Mouse (Mus musculus): Measurements from ENCODE around the gene Tns2.
"Not testable (repeated sequence)": the region's sequence is repeated elsewhere in the genome, so short reads cannot be mapped to it uniquely, and the experiment has no call there.

The Tns2 gene

DNA sequence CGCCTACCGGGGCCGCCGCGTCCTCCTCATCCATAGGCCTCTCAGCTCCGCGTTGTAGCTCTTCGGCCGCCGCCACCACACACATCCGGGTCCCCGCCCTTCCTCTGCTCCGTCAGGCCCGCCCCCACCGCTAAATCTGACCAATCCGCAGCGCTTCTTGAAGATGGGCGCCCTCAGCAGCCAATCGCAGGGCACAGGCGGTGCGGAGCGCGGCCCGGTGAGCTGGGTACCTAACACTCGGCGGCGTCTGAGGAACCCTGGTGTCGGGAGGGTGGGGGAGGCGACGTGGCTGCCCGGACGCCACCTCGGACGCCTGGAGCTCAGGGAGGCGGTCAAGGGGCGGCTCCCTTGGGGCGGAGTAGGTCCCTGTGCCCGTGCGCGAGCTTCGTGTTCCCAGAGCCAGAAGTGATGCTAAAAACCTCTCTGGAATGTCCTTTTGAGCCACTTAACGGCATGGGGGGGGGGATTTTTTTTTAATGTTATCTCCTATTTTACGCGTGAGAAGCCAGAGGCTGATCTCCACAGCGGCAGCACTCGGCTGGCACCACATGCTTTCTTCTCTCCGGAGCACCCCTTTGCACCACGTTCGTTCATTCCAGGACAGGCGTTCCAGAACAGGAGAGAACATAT is 36.0 kb downstream of the Tns2 start, which contains the start of gene Spryd3:
Gene Spryd3 (minus strand): TSS at position 106 of the 630 bp plus-strand sequence.
- peak; percentile 94 for DNase-seq (ENCODE audit: low read depth, low spot score)

DNA sequence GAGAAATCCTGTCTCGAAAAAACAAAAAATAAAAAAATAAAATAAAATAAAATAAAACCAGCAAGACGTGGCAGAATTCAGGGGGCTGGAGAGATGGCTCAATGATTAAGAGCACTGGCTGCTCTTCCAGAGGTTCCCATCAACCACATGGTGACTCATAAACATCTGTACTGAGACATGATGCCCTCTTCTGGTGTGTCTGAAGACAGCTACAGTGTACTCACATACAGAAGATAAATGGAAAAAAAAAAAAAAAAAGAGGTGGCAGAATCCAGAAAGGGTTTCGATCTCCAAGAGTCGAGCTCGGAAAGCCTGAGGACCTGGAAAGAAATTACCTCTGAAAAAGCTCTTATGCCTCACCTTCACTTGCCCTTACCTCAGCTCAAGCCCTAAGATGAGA is 40.9 kb downstream of the Tns2 start:
- DNase-seq (ENCODE audit: low read depth, low spot score) = no peak

DNA sequence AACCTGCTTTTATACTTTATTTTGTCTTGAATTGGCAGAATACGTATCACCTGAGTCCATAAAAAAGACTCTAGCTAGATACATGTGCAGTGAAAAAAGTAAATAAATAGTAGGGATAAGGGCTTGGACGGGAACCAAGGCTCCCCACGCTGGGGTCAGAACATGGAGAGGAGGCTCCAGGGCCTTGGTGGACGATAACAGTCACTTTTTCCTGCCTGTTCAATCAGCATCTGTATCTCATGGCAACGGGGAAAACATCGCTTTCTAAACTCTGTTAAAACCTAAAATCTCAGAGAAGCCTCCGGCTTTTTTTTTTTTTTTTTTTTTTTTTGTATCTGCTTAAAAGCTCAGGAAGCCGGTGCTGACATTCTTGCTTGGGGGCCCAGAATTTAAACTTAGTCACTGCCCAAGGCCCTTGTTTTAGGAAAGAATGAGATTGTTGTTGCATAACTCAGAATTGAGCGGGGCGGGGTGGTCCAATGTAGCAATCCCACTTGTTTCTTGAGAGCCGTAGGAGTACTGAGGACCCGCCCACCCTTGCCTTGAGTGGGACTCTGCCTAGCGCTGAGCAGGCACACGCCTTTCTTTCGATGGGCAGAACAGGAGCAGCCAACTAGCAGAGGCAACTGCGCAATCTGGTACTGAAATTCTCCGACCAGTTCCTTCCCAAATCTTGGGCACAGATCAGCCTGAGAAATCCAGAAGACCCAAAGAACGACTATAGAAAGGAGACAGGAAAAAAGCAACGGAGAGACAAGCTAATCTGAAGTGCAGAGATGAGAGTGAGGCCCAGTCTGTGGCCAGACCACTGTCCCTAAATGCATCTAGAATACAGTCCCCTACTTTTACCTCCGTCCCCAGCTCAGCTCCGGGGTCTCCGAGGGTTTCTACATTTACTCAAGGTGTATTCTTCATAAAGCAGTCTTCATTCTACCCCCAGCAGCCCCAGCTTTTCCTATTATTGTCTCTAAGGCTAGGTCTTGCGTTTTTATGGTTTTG is 43.0 kb downstream of the Tns2 start:
- DNase-seq (ENCODE audit: low read depth, low spot score) = peak; percentile 42

DNA sequence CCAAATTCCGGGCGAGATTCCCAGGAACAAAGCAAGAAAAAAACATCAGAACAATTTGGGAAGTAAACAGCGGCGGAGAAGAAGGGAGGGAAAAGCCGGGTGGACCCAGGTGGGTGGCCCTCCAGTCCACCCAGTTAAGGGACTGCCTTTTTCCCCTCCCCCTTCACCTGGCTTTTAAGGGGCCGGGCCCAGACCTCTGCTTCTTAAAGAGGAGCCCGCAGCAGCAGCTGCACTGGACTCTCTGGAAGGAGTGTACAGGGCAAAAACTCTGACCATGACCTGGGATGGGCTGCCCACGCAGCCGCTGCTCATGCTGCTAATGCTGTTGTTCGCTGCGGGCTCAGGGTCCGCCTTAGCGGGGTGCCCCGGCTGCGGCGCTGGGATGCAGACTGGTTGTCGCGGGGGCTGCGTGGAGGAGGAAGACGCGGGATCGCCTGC is 44.1 kb downstream of the Tns2 start, which contains the start of gene Igfbp6:
Gene Igfbp6 (plus strand): TSS at position 89 of the 438 bp plus-strand sequence.
- no peak for DNase-seq (ENCODE audit: low read depth, low spot score)

DNA sequence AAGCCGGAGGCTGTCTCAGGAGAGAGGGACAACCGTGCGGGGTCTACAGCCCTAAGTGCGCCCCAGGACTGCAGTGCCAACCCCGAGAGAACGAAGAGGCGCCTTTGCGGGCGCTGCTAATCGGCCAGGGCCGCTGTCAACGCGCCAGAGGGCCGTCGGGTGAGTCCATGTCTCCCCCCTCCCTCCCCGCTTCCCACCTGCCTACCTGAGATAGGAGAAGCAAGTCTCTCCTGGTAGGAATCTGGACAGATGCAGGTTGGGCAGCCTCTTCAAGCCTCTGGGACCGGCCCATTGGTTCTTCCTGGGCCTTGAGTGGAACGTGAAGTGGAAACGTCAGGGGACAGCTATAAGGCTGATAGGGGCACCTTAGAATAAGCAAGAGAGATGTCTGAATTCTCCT is 44.5 kb downstream of the Tns2 start:
- DNase-seq (ENCODE audit: low read depth, low spot score) = no peak

DNA sequence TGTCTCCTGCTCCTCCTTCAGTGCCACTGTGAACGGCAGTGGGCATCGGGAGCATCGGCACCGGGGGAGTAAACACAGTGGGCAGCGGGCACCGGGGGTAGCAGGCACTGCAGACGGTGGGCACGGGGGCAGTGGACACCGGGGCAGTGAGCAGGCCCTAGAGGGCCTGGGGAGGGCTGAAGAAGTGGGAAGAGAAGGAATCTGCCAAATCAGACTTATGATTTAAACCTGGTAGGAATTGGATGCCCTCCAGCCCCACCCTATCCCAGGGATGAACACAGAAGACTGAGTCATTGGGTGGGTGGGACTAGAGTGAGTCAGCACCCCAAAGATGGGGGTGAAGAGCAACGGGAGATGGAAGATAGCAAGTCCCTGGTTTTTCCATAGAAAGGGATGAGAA is 45.1 kb downstream of the Tns2 start:
- peak; percentile 75 for DNase-seq (ENCODE audit: low read depth, low spot score)

DNA sequence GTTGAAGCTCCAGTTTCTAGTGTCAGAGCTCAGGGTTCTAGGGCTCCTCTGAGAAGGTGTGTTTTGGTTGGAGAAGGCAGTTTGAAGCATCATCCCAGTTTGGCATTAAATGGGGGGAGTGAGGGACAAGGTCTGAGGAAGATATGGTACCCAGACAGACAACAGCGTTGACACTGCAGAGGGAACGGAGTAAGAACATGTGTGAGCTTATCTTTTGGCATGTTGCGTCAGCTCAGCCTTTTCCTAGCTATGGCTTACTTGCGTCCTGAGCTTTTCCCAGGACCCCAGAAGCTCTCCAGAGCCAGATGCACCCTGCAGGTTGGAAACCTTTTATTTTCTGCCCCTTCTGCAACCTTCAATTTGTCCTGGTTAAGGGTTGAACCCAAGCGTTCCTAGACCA is 45.9 kb downstream of the Tns2 start:
- DNase-seq (ENCODE audit: low read depth, low spot score) = no peak

DNA sequence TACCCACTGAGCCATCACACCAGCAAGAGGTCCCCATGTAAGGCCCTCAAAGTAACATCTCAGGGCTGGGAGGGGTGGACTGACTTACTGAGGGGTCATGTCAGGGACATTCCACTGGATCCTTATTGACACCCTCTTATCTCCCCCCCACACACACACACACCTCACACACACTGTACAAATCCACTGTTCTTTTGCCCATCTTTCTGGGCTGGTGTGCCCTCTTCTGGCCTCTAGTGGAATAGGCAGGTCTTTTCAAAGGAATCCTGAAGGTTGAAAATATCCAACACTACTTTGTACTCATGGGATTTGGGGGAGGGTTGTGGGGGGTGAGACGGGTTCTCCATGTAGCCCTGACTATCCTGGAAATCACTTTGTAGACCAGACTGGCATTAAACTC is 46.7 kb downstream of the Tns2 start:
- no peak for DNase-seq (ENCODE audit: low read depth, low spot score)

DNA sequence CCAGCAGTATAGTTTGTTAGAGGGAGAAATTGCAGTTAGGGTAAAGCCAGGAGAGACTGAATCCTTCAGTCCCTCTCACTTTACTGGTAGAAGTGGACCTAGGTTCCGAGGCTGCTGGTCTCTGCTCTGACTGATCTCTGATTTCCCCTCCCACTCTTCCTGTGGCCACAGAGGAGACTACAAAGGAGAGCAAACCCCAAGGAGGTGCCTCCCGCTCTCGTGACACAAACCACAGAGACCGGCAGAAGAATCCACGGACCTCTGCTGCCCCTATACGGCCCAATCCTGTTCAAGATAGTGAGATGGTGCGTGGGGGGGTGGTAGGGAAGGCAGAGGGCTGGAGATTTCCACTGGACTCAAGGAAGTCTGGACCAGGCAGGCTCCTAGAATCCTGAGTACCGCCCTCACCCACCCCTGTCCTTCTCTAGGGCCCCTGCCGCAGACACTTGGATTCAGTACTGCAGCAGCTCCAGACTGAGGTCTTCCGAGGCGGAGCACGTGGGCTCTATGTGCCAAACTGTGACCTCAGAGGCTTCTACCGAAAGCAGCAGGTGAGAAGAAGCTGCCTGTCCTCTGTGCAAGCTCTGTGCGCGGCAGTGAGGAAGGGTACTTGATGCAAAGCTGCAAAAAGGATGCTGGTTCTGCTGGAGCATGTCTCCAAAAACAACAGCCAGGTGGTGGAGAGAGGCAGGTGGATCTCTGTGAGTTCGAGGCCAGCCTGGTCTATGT is 47.6 kb downstream of the Tns2 start:
- no peak for DNase-seq (ENCODE audit: low read depth, low spot score)

DNA sequence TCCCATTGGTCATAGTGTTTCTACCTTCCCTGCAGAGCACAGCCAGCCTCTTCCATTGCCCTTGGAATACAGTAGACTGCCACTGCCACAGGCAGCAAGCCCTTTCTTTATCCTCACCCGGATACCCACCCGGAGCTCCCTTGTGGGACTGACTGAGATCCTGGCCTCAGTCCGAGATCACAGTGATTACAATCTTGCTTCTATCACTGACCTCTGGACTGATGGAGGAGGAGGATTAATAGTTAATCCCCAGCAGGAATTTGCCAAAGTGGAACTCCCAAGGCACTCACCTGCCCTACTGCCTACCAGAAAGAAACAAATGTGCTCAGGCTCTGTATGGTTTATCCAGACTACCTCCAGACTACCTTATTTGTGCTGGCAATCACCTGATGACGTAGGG is 49.3 kb downstream of the Tns2 start:
- no peak for DNase-seq (ENCODE audit: low read depth, low spot score)

DNA sequence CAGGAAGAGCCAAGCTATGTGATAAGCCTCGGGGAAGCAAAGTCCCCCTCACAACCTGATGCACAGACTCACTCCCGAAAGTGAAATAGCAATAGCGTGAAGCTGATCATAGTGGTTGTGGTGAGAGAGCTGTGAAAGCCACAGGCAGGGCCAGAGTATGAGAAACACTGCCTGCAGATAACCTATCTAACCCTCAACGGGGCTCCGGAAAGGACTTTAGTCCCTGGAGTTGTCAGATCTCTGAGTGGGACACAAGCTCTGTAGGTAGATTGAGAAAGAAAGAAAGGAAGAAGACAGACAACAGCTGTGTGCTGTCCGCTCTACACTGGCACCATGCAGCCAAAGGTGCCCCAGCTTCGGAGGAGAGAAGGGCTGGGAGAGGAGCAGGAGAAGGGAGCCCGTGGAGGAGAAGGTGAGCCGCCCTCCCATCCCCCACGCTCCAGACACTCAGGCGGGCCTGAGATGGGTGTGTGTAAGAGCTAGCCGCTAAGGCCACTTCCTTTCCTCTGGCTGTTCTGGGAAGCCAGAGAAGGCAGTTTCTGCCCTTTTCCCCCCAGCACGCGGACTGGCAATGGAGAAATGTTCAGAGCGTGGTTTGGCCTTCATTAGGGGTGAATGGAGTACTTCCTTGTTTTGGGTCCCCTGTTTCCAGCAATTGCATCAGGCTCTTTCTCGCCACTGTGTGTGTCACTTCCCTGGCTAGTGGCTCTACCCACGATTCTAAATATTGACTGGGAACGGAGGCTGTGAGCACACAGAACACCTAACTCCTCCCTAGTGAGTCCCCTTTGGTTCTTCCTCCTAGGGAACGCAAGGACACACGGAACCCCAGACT is 50.3 kb downstream of the Tns2 start, which contains the start of gene Soat2:
Gene Soat2 (plus strand): TSS at position 226 of the 835 bp plus-strand sequence.
- no peak for DNase-seq (ENCODE audit: low read depth, low spot score)

DNA sequence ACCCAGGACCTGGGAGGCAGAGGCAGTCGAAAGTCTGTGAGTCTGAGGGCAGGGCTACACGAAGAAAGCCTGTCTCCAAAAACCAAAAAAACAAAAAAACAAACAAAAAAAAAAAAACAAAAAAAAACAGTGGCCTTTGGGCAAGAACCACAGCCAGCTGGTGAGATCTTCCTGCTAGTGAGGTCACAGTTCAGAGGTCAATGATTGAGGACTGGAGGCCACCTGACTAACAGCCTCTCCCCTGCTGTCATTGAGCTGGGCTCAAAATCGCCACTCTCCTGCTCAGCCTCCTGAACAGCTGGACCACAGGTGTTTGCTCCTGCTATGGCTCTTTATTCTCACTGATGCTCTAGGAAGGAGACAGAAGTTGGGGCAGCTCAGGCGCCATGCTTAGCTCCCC is 52.4 kb downstream of the Tns2 start:
- DNase-seq (ENCODE audit: low read depth, low spot score) = no peak

DNA sequence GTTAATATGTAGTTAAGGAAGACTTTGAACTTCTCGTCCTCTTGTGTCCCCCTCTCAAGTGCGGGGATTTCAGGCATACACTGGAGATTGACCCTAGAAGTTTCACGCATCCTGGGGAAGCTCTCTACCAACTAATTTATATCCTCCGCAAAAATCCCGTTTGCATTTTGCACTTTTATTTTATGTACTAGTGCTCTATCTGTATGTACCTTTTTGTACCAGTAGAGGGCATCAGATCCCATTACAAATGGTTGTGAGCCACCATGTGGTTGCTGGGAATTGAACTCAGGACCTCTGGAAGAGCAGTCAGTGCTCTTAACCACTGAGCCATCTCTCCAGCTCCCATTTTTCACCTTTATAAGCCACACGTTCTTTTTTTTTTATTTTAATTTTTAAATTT is 54.8 kb downstream of the Tns2 start:
- DNase-seq (ENCODE audit: low read depth, low spot score) = not testable (repeated sequence)

DNA sequence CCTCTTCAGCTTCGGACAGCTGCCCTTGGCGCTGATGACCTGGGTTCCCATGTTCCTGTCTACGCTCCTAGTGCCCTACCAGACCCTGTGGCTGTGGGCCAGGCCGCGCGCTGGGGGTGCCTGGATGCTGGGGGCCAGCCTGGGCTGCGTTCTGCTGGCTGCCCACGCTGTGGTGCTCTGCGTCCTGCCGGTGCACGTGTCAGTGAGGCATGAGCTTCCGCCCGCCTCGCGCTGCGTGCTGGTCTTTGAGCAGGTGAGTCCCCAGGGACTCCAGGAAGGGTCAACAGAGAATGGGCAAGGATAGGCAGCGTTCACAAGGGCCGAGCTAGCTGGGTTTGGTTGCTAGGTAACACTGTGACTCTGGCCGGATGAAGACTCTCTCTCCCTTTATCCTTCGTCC is 56.6 kb downstream of the Tns2 start:
- no peak for DNase-seq (ENCODE audit: low read depth, low spot score)

DNA sequence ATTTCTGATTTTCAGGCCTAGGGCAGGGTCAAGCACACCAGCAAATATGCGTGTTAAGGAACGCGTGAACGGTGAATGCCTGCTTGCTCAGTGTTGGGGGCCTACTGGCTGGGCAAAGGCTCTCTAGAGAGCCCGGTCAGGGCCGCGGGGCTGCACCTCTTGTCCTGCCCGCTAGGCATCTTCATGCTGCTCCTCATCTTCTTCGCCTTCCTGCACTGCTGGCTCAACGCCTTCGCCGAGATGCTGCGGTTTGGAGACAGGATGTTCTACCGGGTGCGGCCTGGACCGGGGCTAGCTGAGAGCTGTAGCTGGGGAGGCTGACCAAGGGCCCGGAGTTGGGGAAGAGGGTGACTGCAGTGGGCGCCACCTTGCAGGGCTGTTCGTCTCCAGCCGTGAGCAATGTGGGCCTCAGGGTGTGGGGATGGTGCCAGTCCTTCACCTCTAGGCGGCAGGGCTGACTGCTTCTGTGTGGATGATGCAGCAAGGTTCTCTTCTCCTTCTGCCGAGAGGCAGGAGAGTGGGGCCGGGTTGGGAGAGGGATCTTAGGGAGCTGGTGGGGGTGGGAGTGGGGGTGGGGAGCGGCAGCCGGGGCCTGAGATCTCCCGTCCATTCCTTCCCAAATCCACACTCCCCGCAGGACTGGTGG is 60.3 kb downstream of the Tns2 start:
- no peak for DNase-seq (ENCODE audit: low read depth, low spot score)

DNA sequence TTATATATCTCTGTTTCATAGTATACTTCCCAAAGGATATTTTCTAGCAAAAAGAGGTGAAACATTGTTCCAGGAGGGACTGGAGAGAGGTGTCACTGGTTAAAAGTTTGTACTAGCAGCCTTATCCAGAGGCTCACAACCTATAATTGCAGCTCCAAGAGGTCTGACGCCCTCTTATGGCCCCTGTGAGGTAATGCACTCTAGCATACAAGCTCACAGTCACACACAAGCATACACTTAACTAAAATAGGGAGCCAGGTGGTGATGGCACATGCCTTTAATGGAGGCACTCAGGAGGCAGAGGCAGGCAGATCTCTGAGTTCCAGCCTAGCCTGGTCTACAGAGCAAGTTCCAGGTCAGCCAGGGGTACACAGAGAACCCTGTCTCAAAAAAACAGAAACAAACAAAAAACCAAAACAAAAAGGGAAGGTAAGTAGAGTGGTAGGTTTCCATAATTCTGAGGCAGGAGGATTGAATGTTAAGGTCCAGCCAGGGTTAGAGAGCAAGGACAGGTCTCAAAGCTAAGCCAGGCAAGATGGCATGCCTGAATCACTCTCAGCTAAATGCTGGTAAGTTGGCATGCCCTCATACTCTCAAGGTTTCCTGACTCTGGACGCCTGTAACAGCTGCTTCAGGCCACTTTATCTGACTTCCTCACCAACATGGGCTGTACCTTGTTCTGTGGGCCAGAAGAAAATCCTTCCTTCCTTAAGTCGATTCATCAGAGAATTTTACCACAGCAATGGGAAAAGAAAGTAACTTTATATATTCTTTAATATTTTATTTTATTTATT is 63.9 kb downstream of the Tns2 start:
- no peak for DNase-seq (ENCODE audit: low read depth, low spot score)

DNA sequence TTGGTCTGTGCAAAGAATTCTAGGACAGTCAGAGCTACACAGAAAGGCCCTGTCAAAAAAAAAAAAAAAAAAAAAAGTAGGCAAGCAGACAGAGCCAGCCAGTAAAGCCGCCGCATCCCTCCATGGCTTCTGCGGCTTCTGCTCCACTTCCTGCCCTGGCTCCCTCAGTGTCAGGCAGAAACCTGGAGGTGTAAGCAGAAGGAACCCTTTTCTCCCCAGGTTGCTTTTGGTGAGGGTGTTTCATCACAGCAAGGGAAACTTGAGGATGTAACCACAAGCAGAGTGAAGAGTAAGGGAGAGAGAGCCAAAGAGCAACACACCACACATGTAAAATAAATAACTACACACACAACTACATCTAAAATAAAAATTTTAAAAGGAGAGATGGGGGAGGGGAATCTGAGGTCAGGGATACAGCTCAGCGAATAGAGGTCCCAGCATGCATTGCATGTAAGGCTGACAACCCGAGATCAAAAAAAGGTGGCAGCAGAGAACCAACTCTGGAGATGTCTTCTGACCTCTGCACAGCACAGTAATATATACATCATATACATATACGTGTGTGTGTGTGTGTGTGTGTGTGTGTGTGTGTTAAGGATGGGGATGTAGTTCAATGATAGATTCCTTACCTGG is 65.4 kb downstream of the Tns2 start:
- DNase-seq (ENCODE audit: low read depth, low spot score) = no peak

Data from telencephalon, adult 2 months (tissue).